In genomic region chr6:50982856-50983255, GRCm38 (mm10) we compare ENCODE assay signal across 14 mouse cellular contexts.
DNase-seq lines count a peak whose midpoint lies in the region; ATAC-seq and TF ChIP-seq lines count a peak whose summit lies in the region.
"Had no signal": no experiment of that assay in that cellular context is flagged by ENCODE, and none has a peak within 500 bp of the region (broad histone marks: within the 10 kb centered on the region; RNA-seq: fewer than 3 reads in every experiment).

No protein-coding gene starts in this region.

- TF ChIP-seq POLR2A in kidney, adult 2 months (IDR thresholded peaks at IDR 0.05; ENCODE audit: low read depth, low read length) = no peak

- peak overlapping the region; percentile 82 for H3K27ac ChIP-seq in kidney, embryonic 16.5 days (ENCODE audit: low read length)
- H3K27ac ChIP-seq in kidney, adult 2 months (ENCODE audit: insufficient read depth, low read depth, low read length) = no peak overlapping the region
- H3K27ac ChIP-seq in embryonic facial prominence, embryonic 13.5 days = peak overlapping the region; percentile 95
- H3K27ac ChIP-seq in limb, embryonic 13.5 days = peak overlapping the region; percentile 80; the same call in 1 of the 2 replicates
- H3K27ac ChIP-seq: liver, embryonic 12.5 days had no signal

- no peaks in the 10 kb centered on the region for H3K36me3 ChIP-seq in kidney, embryonic 16.5 days (ENCODE audit: insufficient read depth, low read length)
- no peaks in the 10 kb centered on the region for H3K36me3 ChIP-seq in kidney, adult 2 months (ENCODE audit: control insufficient read depth, insufficient read depth, low read length)
- no peaks in the 10 kb centered on the region for H3K36me3 ChIP-seq in embryonic facial prominence, embryonic 13.5 days
- H3K36me3 ChIP-seq in limb, embryonic 13.5 days = no peaks in the 10 kb centered on the region
- H3K36me3 ChIP-seq: G1E; liver, embryonic 12.5 days had no signal

- peak; percentile 60 for DNase-seq in heart, adult 11 months
- no peak for DNase-seq in heart, postnatal 4 days
- DNase-seq in kidney, adult 2 months = no peak
- DNase-seq in layer of hippocampus, adult 9-10 months (ENCODE audit: low spot score) = no peak
- no peak for DNase-seq in left cerebral cortex, postnatal 36 days (ENCODE audit: low spot score in 2 of 2)
- DNase-seq: cerebellum, adult 18-20 months; embryo, embryonic 11 days; forebrain, postnatal 0 days; kidney, adult 18-20 months had no signal

- no peak for TF ChIP-seq CTCF in kidney, adult 2 months (conservative IDR thresholded peaks at IDR 0.05; ENCODE audit: insufficient read depth, insufficient read length, low read depth, low read length)

- intact Hi-C loops in left cerebral cortex, postnatal 36 days (cut with DNase I) = no loop called here

- no peaks in the 10 kb centered on the region for H3K9me3 ChIP-seq in kidney, embryonic 16.5 days (ENCODE audit: low read length)
- no peaks in the 10 kb centered on the region for H3K9me3 ChIP-seq in embryonic facial prominence, embryonic 13.5 days
- H3K9me3 ChIP-seq in limb, embryonic 13.5 days = no peaks in the 10 kb centered on the region
- H3K9me3 ChIP-seq: G1E; liver, embryonic 12.5 days had no signal

- no peak overlapping the region for H3K4me2 ChIP-seq in kidney, embryonic 16.5 days (replicated peaks; ENCODE audit: low read depth, low read length)
- H3K4me2 ChIP-seq in embryonic facial prominence, embryonic 13.5 days = no peak overlapping the region
- H3K4me2 ChIP-seq in limb, embryonic 13.5 days (replicated peaks) = no peak overlapping the region; the same call in 1 of the 2 replicates
- H3K4me2 ChIP-seq: liver, embryonic 12.5 days had no signal

- WGBS in kidney, embryonic 16.5 days = 50% methylated on average over 4 of the region's 4 CpGs
- 66% methylated on average over 4 of the region's 4 CpGs for WGBS in kidney, adult 2 months
- 18% methylated on average over 4 of the region's 4 CpGs for WGBS in embryonic facial prominence, embryonic 13.5 days
- 46% methylated on average over 4 of the region's 4 CpGs for WGBS in limb, embryonic 13.5 days

- H3K9ac ChIP-seq in kidney, embryonic 16.5 days (replicated peaks; ENCODE audit: low read length) = no peak overlapping the region; the same call in 1 of the 2 replicates
- H3K9ac ChIP-seq in embryonic facial prominence, embryonic 13.5 days = peak overlapping the region; percentile 27; the same call in 1 of the 2 replicates
- H3K9ac ChIP-seq in limb, embryonic 13.5 days = no peak overlapping the region
- H3K9ac ChIP-seq: forebrain, postnatal 0 days; liver, embryonic 12.5 days had no signal

- H3K4me3 ChIP-seq in kidney, embryonic 16.5 days (ENCODE audit: low read length) = no peak overlapping the region
- H3K4me3 ChIP-seq in kidney, adult 2 months (ENCODE audit: insufficient read depth, low read depth, low read length) = no peak overlapping the region
- no peak overlapping the region for H3K4me3 ChIP-seq in embryonic facial prominence, embryonic 13.5 days
- H3K4me3 ChIP-seq in limb, embryonic 13.5 days = no peak overlapping the region
- H3K4me3 ChIP-seq: liver, embryonic 12.5 days had no signal

- no peak for ATAC-seq in kidney, embryonic 16.5 days (ENCODE audit: low FRiP score, low TSS enrichment)
- ATAC-seq in embryonic facial prominence, embryonic 13.5 days (ENCODE audit: insufficient number of reproducible peaks, insufficient read depth, low FRiP score, low TSS enrichment, low read depth) = no peak
- no peak for ATAC-seq in limb, embryonic 13.5 days (ENCODE audit: low FRiP score, low read depth)
- ATAC-seq: forebrain, postnatal 0 days; liver, embryonic 12.5 days had no signal

- H3K27me3 ChIP-seq in kidney, embryonic 16.5 days (ENCODE audit: insufficient read depth, low read length) = no peaks in the 10 kb centered on the region
- H3K27me3 ChIP-seq in kidney, adult 2 months (replicated peaks; ENCODE audit: control insufficient read depth, insufficient read depth, low read length) = no peaks in the 10 kb centered on the region
- no peaks in the 10 kb centered on the region for H3K27me3 ChIP-seq in embryonic facial prominence, embryonic 13.5 days
- H3K27me3 ChIP-seq in limb, embryonic 13.5 days = 0 out of 2 replicates have a peak, but pooled peaks cover 7% of the 10 kb centered on the region
- H3K27me3 ChIP-seq: liver, embryonic 12.5 days had no signal

- H3K4me1 ChIP-seq in kidney, embryonic 16.5 days (ENCODE audit: insufficient read depth, low read length) = peaks cover 84% of the 10 kb centered on the region
- 0 out of 2 replicates have a peak, but pooled peaks cover 7% of the 10 kb centered on the region for H3K4me1 ChIP-seq in kidney, adult 2 months (ENCODE audit: control insufficient read depth, insufficient read depth, low read length)
- H3K4me1 ChIP-seq in embryonic facial prominence, embryonic 13.5 days = peaks cover 81% of the 10 kb centered on the region
- H3K4me1 ChIP-seq in limb, embryonic 13.5 days = peaks cover 87% of the 10 kb centered on the region
- H3K4me1 ChIP-seq: liver, embryonic 12.5 days had no signal
